8 mouse cellular contexts compared by ENCODE assay signal in genomic region chr4:59331633-59332032, GRCm38 (mm10).
DNase-seq lines count a peak whose midpoint lies in the region; ATAC-seq and TF ChIP-seq lines count a peak whose summit lies in the region.

No protein-coding gene starts in this region.

- no peak overlapping the region for H3K9ac ChIP-seq in kidney, embryonic 14.5 days (ENCODE audit: low read depth, low read length)
- H3K9ac ChIP-seq in liver, embryonic 14.5 days (replicated peaks) = no peak overlapping the region

- no peak for TF ChIP-seq EP300 in liver, embryonic 14.5 days (IDR thresholded peaks at IDR 0.05; ENCODE audit: low read depth)

- no peak for TF ChIP-seq CTCF in liver, embryonic 14.5 days (IDR thresholded peaks at IDR 0.05; ENCODE audit: low read depth)

- no peaks in the 10 kb centered on the region for H3K27me3 ChIP-seq in kidney, embryonic 14.5 days (ENCODE audit: control insufficient read depth, insufficient read depth, low read length)
- no peaks in the 10 kb centered on the region for H3K27me3 ChIP-seq in liver, embryonic 14.5 days (ENCODE audit: control insufficient read depth, insufficient read depth, low read length)

- no peaks in the 10 kb centered on the region for H3K36me3 ChIP-seq in kidney, embryonic 14.5 days (ENCODE audit: control insufficient read depth, insufficient read depth, low read length)
- H3K36me3 ChIP-seq in liver, embryonic 14.5 days (replicated peaks; ENCODE audit: control insufficient read depth, insufficient read depth, low read depth) = no peaks in the 10 kb centered on the region; the same call in 1 of the 2 replicates

- peak overlapping the region; percentile 55; the same call in 1 of the 2 replicates for H3K27ac ChIP-seq in kidney, embryonic 14.5 days (ENCODE audit: low read depth, low read length)
- H3K27ac ChIP-seq in liver, embryonic 14.5 days = peak overlapping the region; percentile 49

- H3K4me2 ChIP-seq in kidney, embryonic 14.5 days (replicated peaks; ENCODE audit: low read depth, low read length) = no peak overlapping the region
- H3K4me2 ChIP-seq in liver, embryonic 14.5 days (ENCODE audit: low read depth) = no peak overlapping the region

- peaks cover 21% of the 10 kb centered on the region for H3K4me1 ChIP-seq in kidney, embryonic 14.5 days (ENCODE audit: control insufficient read depth, insufficient read depth, low read length)
- peaks cover 2 to 17% of the 10 kb centered on the region in 2 experiments; a peak in 3 of 4 replicates for H3K4me1 ChIP-seq in liver, embryonic 14.5 days (replicated peaks; ENCODE audit: control insufficient read depth in 2 of 2, insufficient read depth in 2 of 2, low read length in 1 of 2)

- peak; percentile 11 for DNase-seq in cerebellum, postnatal 36 days
- DNase-seq in cerebellum, adult 9-10 months = no peak
- DNase-seq in adrenal gland, postnatal 25 days = peak; percentile 86
- peak; percentile 88 for DNase-seq in gonadal fat pad, adult 2 months (ENCODE audit: low read depth)
- DNase-seq in liver, embryonic 14.5 days (ENCODE audit: low read depth in 3 of 3, low spot score in 3 of 3) = peak in 2 of 3 experiments; percentile 26 to 47
- DNase-seq in right cerebral cortex, postnatal 36 days (ENCODE audit: low spot score in 2 of 2) = peak; percentile 12 to 20
- peak; percentile 65 for DNase-seq in urinary bladder, postnatal 25 days (ENCODE audit: low spot score)

- 30% methylated on average over 9 of the region's 9 CpGs for WGBS in kidney, embryonic 14.5 days
- WGBS in liver, embryonic 14.5 days (ENCODE audit: insufficient replicate concordance) = 16% methylated on average over 9 of the region's 9 CpGs

- H3K9me3 ChIP-seq in kidney, embryonic 14.5 days (ENCODE audit: control insufficient read depth, low read length) = no peaks in the 10 kb centered on the region
- H3K9me3 ChIP-seq in liver, embryonic 14.5 days (ENCODE audit: control insufficient read depth, low read length) = no peaks in the 10 kb centered on the region

- H3K4me3 ChIP-seq in kidney, embryonic 14.5 days (ENCODE audit: low read length) = no peak overlapping the region
- no peak overlapping the region for H3K4me3 ChIP-seq in liver, embryonic 14.5 days (ENCODE audit: insufficient read depth in 1 of 2, low read depth in 2 of 2, low read length in 2 of 2)

- ATAC-seq in kidney, embryonic 14.5 days (ENCODE audit: low FRiP score, low TSS enrichment) = peak; percentile 54; the same call in 1 of the 2 replicates
- ATAC-seq in liver, embryonic 14.5 days (ENCODE audit: insufficient read depth) = peak; percentile 27; the same call in 1 of the 2 replicates
